ENCODE assay signal across 16 mouse cellular contexts in genomic region chr13:5628124-5628523, GRCm38 (mm10).
DNase-seq lines count a peak whose midpoint lies in the region; ATAC-seq and TF ChIP-seq lines count a peak whose summit lies in the region.
"Had no signal": no experiment of that assay in that cellular context is flagged by ENCODE, and none has a peak within 500 bp of the region (broad histone marks: within the 10 kb centered on the region; RNA-seq: fewer than 3 reads in every experiment).

No protein-coding gene starts in this region.

- peaks cover 4% of the 10 kb centered on the region for H3K4me1 ChIP-seq in heart, embryonic 12.5 days (replicated peaks)
- no peaks in the 10 kb centered on the region for H3K4me1 ChIP-seq in lung, embryonic 14.5 days (ENCODE audit: insufficient read depth)
- peaks cover 11% of the 10 kb centered on the region for H3K4me1 ChIP-seq in heart, postnatal 0 days (ENCODE audit: control insufficient read depth, insufficient read depth)
- H3K4me1 ChIP-seq: embryonic facial prominence, embryonic 10.5 days; forebrain, embryonic 13.5 days; hindbrain, embryonic 15.5 days had no signal

- H3K27ac ChIP-seq in heart, embryonic 12.5 days (ENCODE audit: poor library complexity, severe bottlenecking): no peak overlapping the region
- H3K27ac ChIP-seq in lung, embryonic 14.5 days (ENCODE audit: low read depth): no peak overlapping the region
- H3K27ac ChIP-seq in heart, postnatal 0 days (ENCODE audit: low read depth): peak overlapping the region; percentile 39
- H3K27ac ChIP-seq: embryonic facial prominence, embryonic 10.5 days; forebrain, embryonic 13.5 days; hindbrain, embryonic 15.5 days had no signal

- DNase-seq in heart, adult 8-10 months (ENCODE audit: low spot score): peak; percentile 37
- DNase-seq in lung, embryonic 14.5 days: peak; percentile 10
- no peak for DNase-seq in lung, postnatal 25 days (ENCODE audit: low spot score)
- DNase-seq in heart, postnatal 0 days (ENCODE audit: low spot score): no peak
- no peak for DNase-seq in spleen, postnatal 36 days (ENCODE audit: low spot score in 2 of 2)
- DNase-seq: adrenal gland, adult 2 months; adrenal gland, postnatal 25 days; cerebellum, adult 2 months; cerebellum, postnatal 10 days; gastrocnemius, postnatal 36 days; kidney, adult 2 months had no signal

- no peak overlapping the region for H3K9ac ChIP-seq in heart, embryonic 12.5 days
- H3K9ac ChIP-seq in lung, embryonic 14.5 days: no peak overlapping the region
- no peak overlapping the region for H3K9ac ChIP-seq in heart, postnatal 0 days (replicated peaks; ENCODE audit: low read depth, low read length)
- H3K9ac ChIP-seq: forebrain, embryonic 13.5 days; hindbrain, embryonic 15.5 days had no signal

- H3K4me2 ChIP-seq in heart, embryonic 12.5 days: no peak overlapping the region
- H3K4me2 ChIP-seq in lung, embryonic 14.5 days: no peak overlapping the region
- H3K4me2 ChIP-seq in heart, postnatal 0 days (ENCODE audit: low read depth, low read length): no peak overlapping the region
- H3K4me2 ChIP-seq: forebrain, embryonic 13.5 days; hindbrain, embryonic 15.5 days had no signal

- no peak for TF ChIP-seq EP300 in heart, postnatal 0 days (IDR thresholded peaks at IDR 0.05; ENCODE audit: low read depth)

- no peaks in the 10 kb centered on the region for H3K9me3 ChIP-seq in heart, embryonic 12.5 days (replicated peaks)
- no peaks in the 10 kb centered on the region for H3K9me3 ChIP-seq in lung, embryonic 14.5 days (ENCODE audit: low read depth, low read length)
- no peaks in the 10 kb centered on the region for H3K9me3 ChIP-seq in heart, postnatal 0 days (replicated peaks; ENCODE audit: control insufficient read depth, low read length)
- H3K9me3 ChIP-seq: embryonic facial prominence, embryonic 10.5 days; forebrain, embryonic 13.5 days; hindbrain, embryonic 15.5 days had no signal

- ATAC-seq in heart, embryonic 12.5 days (ENCODE audit: insufficient number of reproducible peaks, low FRiP score): no peak
- no peak for ATAC-seq in lung, embryonic 14.5 days (ENCODE audit: insufficient read depth)
- ATAC-seq in heart, postnatal 0 days (ENCODE audit: insufficient read depth, low read depth): peak; percentile 57
- ATAC-seq: forebrain, embryonic 13.5 days; intestine, embryonic 16.5 days had no signal

- no peaks in the 10 kb centered on the region for H3K36me3 ChIP-seq in heart, embryonic 12.5 days
- no peaks in the 10 kb centered on the region for H3K36me3 ChIP-seq in lung, embryonic 14.5 days (ENCODE audit: insufficient read depth)
- no peaks in the 10 kb centered on the region for H3K36me3 ChIP-seq in heart, postnatal 0 days (replicated peaks; ENCODE audit: control insufficient read depth, insufficient read depth, low read length)
- H3K36me3 ChIP-seq: embryonic facial prominence, embryonic 10.5 days; hindbrain, embryonic 15.5 days had no signal

- H3K27me3 ChIP-seq in heart, embryonic 12.5 days (replicated peaks): no peaks in the 10 kb centered on the region
- H3K27me3 ChIP-seq in lung, embryonic 14.5 days (ENCODE audit: insufficient read depth, low read length): no peaks in the 10 kb centered on the region
- no peaks in the 10 kb centered on the region for H3K27me3 ChIP-seq in heart, postnatal 0 days (ENCODE audit: control insufficient read depth, insufficient read depth, low read length)
- H3K27me3 ChIP-seq: forebrain, embryonic 13.5 days; hindbrain, embryonic 15.5 days had no signal

- no peak for TF ChIP-seq CTCF in lung, embryonic 14.5 days (IDR thresholded peaks at IDR 0.05; ENCODE audit: low read depth)
- TF ChIP-seq CTCF in heart, postnatal 0 days (IDR thresholded peaks at IDR 0.05; ENCODE audit: low read depth): no peak

- 10% methylated on average over 2 of the region's 2 CpGs for WGBS in heart, embryonic 12.5 days
- WGBS in lung, embryonic 14.5 days: 36% methylated on average over 2 of the region's 2 CpGs
- WGBS in heart, postnatal 0 days: 3% methylated on average over 2 of the region's 2 CpGs

- no peak overlapping the region for H3K4me3 ChIP-seq in heart, embryonic 12.5 days
- no peak overlapping the region for H3K4me3 ChIP-seq in lung, embryonic 14.5 days (ENCODE audit: low read depth, low read length)
- H3K4me3 ChIP-seq in heart, postnatal 0 days (ENCODE audit: low read depth, low read length): no peak overlapping the region
- H3K4me3 ChIP-seq: embryonic facial prominence, embryonic 10.5 days; forebrain, embryonic 13.5 days; hindbrain, embryonic 15.5 days had no signal

Comparison
In these comparisons a context has a peak if more than half of its experiments do, and no peak if none do; other contexts are left out.
1. DNase-seq: peak in heart, adult 8-10 months (single experiment) and lung, embryonic 14.5 days (single experiment); none in lung, postnatal 25 days (single experiment), heart, postnatal 0 days (single experiment) and spleen, postnatal 36 days (0 of 2).